Mouse (Mus musculus) hindbrain, postnatal 0 days (tissue): ENCODE measurements around the gene H2-DMb2. TPM values are rescaled to one million over a fixed set of nuclear protein-coding genes. Genes with fewer than 3 reads are reported as not detected.
"Not testable (repeated sequence)": the region's sequence is repeated elsewhere in the genome, so short reads cannot be mapped to it uniquely, and the experiment has no call there.

Experiments used
- ATAC-seq: fragments of 200-750 bp; cut with Nextera tagmentation; 2 replicates; pipeline ENCODE4 v1.8.0; 2017; ENCODE audit warnings: mild to moderate bottlenecking, moderate TSS enrichment, moderate library complexity
- DNase-seq: peaks from one replicate; pipeline ENCODE4 v3.0.0-alpha.2; 2015; ENCODE audit warnings: low spot score
- H3K27ac ChIP-seq: fragments of 300-500 bp; sonication (generic); 2 replicates; pipeline ENCODE4 v1.5.1; 2014; ENCODE audit warnings: mild to moderate bottlenecking
- H3K27me3 ChIP-seq: fragments of 300-500 bp; sonication (generic); 2 replicates; pipeline ENCODE4 v1.6.1; 2014; ENCODE audit warnings: low read length, mixed read lengths; ENCODE audit not compliant: insufficient read depth
- H3K36me3 ChIP-seq: fragments of 300-500 bp; sonication (generic); 2 replicates; pipeline ENCODE4 v1.6.1; 2014; ENCODE audit warnings: low read length, mixed read lengths; ENCODE audit not compliant: insufficient read depth
- H3K4me1 ChIP-seq: fragments of 300-500 bp; sonication (generic); 2 replicates; pipeline ENCODE4 v1.6.1; 2014; ENCODE audit warnings: antibody characterized with exemption, low read length, mixed read lengths; ENCODE audit not compliant: insufficient read depth
- H3K4me2 ChIP-seq: fragments of 300-500 bp; sonication (generic); 2 replicates; pipeline ENCODE4 v1.6.1; 2014; ENCODE audit warnings: low read depth, mild to moderate bottlenecking, low read length, moderate library complexity, mixed read lengths
- H3K4me3 ChIP-seq: fragments of 300-500 bp; sonication (generic); 2 replicates; pipeline ENCODE4 v1.5.1; 2014; ENCODE audit warnings: low read length
- H3K9ac ChIP-seq: fragments of 300-500 bp; sonication (generic); replicated peaks from 2 replicates; pipeline ENCODE4 v1.6.1; 2014; ENCODE audit warnings: mild to moderate bottlenecking, low read length, moderate library complexity, mixed read lengths
- H3K9me3 ChIP-seq: fragments of 300-500 bp; sonication (generic); 2 replicates; pipeline ENCODE4 v1.6.1; 2016; ENCODE audit warnings: low read length, mixed read lengths
- CTCF ChIP-seq: IDR thresholded peaks from 2 replicates; pipeline ENCODE4 v1.5.1; 2016; ENCODE audit warnings: antibody characterized with exemption, control low read depth, low read depth
- WGBS: fragments of 180-500 bp; shearing (Covaris S2); extraction: QIAGEN DNeasy Blood & Tissue Kit; methylation state at CpG from one replicate; pipeline ENCODE4 v1.1.7; 2014; 5-methylcytosine and 5-hydroxymethylcytosine counted together
- polyA plus RNA-seq: library from polyadenylated mRNA; unstranded; fragments of >200 nt; fragmentation: Nextera tagmentation; extraction: Ambion mirVana; gene quantifications from 2 replicates; pipeline ENCODE4 v1.2.1, GENCODE M21; 2015
- total RNA-seq: library from RNA; depleted of rRNA; stranded (reverse); fragments of >200 nt; gene quantifications from 2 replicates; pipeline ENCODE4 v1.2.3, GENCODE M21; 2014

The H2-DMb2 gene
- total and polyA plus RNA-seq, 2 experiments from 2014 or later = 0.16 to 0.58 TPM

- Histone ChIP-seq H3K4me1 (peaks cover 4% of the 10 kb centered on the region; the same call in 1 of the 2 replicates), H3K4me3 (no peak overlapping the region), H3K9ac (no peak overlapping the region), H3K27me3 (peaks cover 33% of the 10 kb centered on the region), H3K27ac (no peak overlapping the region), H3K36me3 (no peaks in the 10 kb centered on the region), H3K9me3 (no peaks in the 10 kb centered on the region), H3K4me2 (no peak overlapping the region)
- ATAC-seq (no peak), DNase-seq (no peak)
- 43% methylated on average over 4 of the region's 4 CpGs for WGBS
- TF ChIP-seq CTCF = no peak
Measured at GRCm38 (mm10) chr17:34141448-34141847, 1.7 kb upstream of the H2-DMb2 start.

GRCm38 (mm10) chr17:34142456-34143010 is 574 bp upstream of the H2-DMb2 start:
- ATAC-seq (no peak), DNase-seq (no peak)
- no peak overlapping the region for H3K27ac ChIP-seq
- H3K4me2 ChIP-seq = no peak overlapping the region
- no peak overlapping the region for H3K9ac ChIP-seq
- H3K4me3 ChIP-seq = no peak overlapping the region
- no peaks in the 10 kb centered on the region for H3K36me3 ChIP-seq
- no peaks in the 10 kb centered on the region for H3K9me3 ChIP-seq
- WGBS = 80% methylated on average over 7 of the region's 7 CpGs
- H3K4me1 ChIP-seq = peaks cover 4% of the 10 kb centered on the region; the same call in 1 of the 2 replicates
- H3K27me3 ChIP-seq = peaks cover 33% of the 10 kb centered on the region
- TF ChIP-seq CTCF = no peak

- no peak overlapping the region for H3K27ac ChIP-seq
- ATAC-seq (no peak), DNase-seq (no peak)
- H3K4me3 ChIP-seq = no peak overlapping the region
- no peaks in the 10 kb centered on the region for H3K9me3 ChIP-seq
- TF ChIP-seq CTCF = no peak
- no peak overlapping the region for H3K4me2 ChIP-seq
- WGBS = 62% methylated on average over 5 of the region's 5 CpGs
- no peaks in the 10 kb centered on the region for H3K36me3 ChIP-seq
- peaks cover 4% of the 10 kb centered on the region; the same call in 1 of the 2 replicates for H3K4me1 ChIP-seq
- H3K9ac ChIP-seq = no peak overlapping the region
- H3K27me3 ChIP-seq = peaks cover 24% of the 10 kb centered on the region
Measured at GRCm38 (mm10) chr17:34143461-34143860, 354 bp downstream of the H2-DMb2 start.

GRCm38 (mm10) chr17:34144221-34144620 is 1.1 kb downstream of the H2-DMb2 start:
- 93% methylated on average over 4 of the region's 4 CpGs for WGBS
- not testable (repeated sequence) for H3K9ac ChIP-seq, H3K4me3 ChIP-seq, H3K36me3 ChIP-seq, ATAC-seq, H3K4me2 ChIP-seq, H3K9me3 ChIP-seq, H3K4me1 ChIP-seq, DNase-seq, H3K27ac ChIP-seq
- H3K27me3 ChIP-seq = peaks cover 17% of the 10 kb centered on the region

- WGBS = 71% methylated on average over 3 of the region's 3 CpGs
- ATAC-seq (no peak), DNase-seq (no peak)
- no peaks in the 10 kb centered on the region for H3K36me3 ChIP-seq
- H3K9me3 ChIP-seq = no peaks in the 10 kb centered on the region
- no peak for TF ChIP-seq CTCF
- H3K27ac ChIP-seq = no peak overlapping the region
- no peak overlapping the region for H3K9ac ChIP-seq
- no peaks in the 10 kb centered on the region for H3K4me1 ChIP-seq
- H3K4me3 ChIP-seq = no peak overlapping the region
- no peak overlapping the region for H3K4me2 ChIP-seq
- peaks cover 12% of the 10 kb centered on the region; the same call in 1 of the 2 replicates for H3K27me3 ChIP-seq
Measured at GRCm38 (mm10) chr17:34144960-34145371, 1.9 kb downstream of the H2-DMb2 start.

GRCm38 (mm10) chr17:34152923-34153322 is 9.8 kb downstream of the H2-DMb2 start, which contains the start of gene H2-DMb1:
Gene H2-DMb1 (plus strand): TSS chr17:34153072.
- H3K4me2 ChIP-seq = no peak within 1 kb of the TSS
- H3K9me3 ChIP-seq = no peaks in the 10 kb centered on the region
- no peak for TF ChIP-seq CTCF
- 66% methylated on average over 4 of the region's 4 CpGs for WGBS
- H3K9ac ChIP-seq = no peak within 1 kb of the TSS
- ATAC-seq (peak; percentile 79; the same call in 1 of the 2 replicates), DNase-seq (peak; percentile 76)
- no peaks in the 10 kb centered on the region for H3K27me3 ChIP-seq
- H3K36me3 ChIP-seq = no peaks in the 10 kb centered on the region
- H3K4me1 ChIP-seq = no peaks in the 10 kb centered on the region
- H3K4me3 ChIP-seq = no peak within 1 kb of the TSS
- H3K27ac ChIP-seq = no peak within 1 kb of the TSS

- WGBS = 60% methylated on average over 5 of the region's 5 CpGs
- TF ChIP-seq CTCF = no peak
- no peak overlapping the region for H3K9ac ChIP-seq
- no peak for ATAC-seq
- no peak overlapping the region for H3K27ac ChIP-seq
- no peaks in the 10 kb centered on the region for H3K4me1 ChIP-seq
- no peak overlapping the region for H3K4me2 ChIP-seq
- no peak for DNase-seq
- no peak overlapping the region for H3K4me3 ChIP-seq
- H3K27me3 ChIP-seq = no peaks in the 10 kb centered on the region
- H3K36me3 ChIP-seq = no peaks in the 10 kb centered on the region
- H3K9me3 ChIP-seq = no peaks in the 10 kb centered on the region
Measured at GRCm38 (mm10) chr17:34155534-34155933, 12.4 kb downstream of the H2-DMb2 start.
